8 mouse cellular contexts compared by ENCODE assay signal in the genomic region with DNA sequence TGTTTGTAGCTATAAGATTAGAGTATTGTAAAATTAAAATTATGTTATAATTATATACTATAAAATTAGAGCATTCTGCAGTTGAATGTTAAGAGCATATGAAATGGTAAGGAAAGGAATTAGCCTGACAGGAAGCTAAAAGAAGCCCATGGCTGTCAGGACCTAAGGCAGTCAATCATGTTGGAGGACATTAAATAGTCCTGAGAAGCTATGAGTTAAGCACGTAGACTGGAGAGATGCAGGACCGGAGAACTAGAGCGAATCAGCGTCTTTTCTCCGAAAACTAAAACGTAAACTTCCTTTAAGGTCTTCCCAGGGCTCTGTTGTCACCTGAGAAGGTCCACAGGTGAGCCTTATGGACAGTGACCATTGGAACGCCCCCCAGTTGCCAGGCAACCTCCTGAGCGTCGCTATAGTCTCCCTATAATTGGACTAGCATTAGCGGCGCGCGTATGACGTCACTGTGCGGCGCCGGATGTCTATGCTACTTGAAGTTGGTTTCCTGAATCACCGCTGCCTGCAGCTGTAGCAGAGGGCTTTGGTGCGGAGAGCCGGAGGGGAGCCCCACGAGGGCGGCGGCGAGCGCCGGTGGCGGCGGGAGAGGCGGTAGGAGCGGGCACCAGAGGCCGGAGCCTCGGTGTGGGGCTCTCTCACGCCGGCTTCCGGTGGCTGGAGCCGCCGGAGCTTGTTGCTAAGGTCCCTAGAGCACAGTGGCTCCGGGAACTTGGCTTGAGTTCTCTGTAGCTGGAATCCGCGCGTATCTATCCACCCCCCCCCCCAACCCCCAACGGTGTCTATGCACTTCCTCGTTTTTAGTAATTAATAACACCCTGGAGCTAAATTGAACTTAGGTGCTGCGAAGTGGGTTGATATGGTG. TPM values are rescaled to one million over a fixed set of nuclear protein-coding genes. Genes with fewer than 3 reads are reported as not detected.
A peak's percentile ranks its signal among the peaks of the same experiment; 100 is the strongest.
DNase-seq lines count a peak whose midpoint lies in the region; ATAC-seq and TF ChIP-seq lines count a peak whose summit lies in the region.

No protein-coding gene starts in this region.

- H3K9ac ChIP-seq in ES-Bruce4 (ENCODE audit: low read depth, poor library complexity, severe bottlenecking), result peak overlapping the region; percentile 84
- H3K9ac ChIP-seq in forebrain, embryonic 13.5 days, result peak overlapping the region; percentile 81
- H3K9ac ChIP-seq in liver, postnatal 0 days (replicated peaks), result peak overlapping the region; percentile 77
- H3K9ac ChIP-seq in neural tube, embryonic 14.5 days (replicated peaks; ENCODE audit: low read depth, low read length), result peak overlapping the region; percentile 53

- H3K27ac ChIP-seq in ES-Bruce4 (ENCODE audit: insufficient read depth, low read length), result no peak overlapping the region
- no peak overlapping the region; the same call in 1 of the 2 replicates for H3K27ac ChIP-seq in forebrain, embryonic 13.5 days
- H3K27ac ChIP-seq in liver, postnatal 0 days (ENCODE audit: low read depth), result peak overlapping the region; percentile 74
- no peak overlapping the region for H3K27ac ChIP-seq in neural tube, embryonic 14.5 days (ENCODE audit: low read depth, low read length)

- peak overlapping the region; percentile 63 for H3K4me3 ChIP-seq in ES-Bruce4 (ENCODE audit: low read depth, low read length)
- peak overlapping the region; percentile 94 for H3K4me3 ChIP-seq in forebrain, embryonic 13.5 days
- H3K4me3 ChIP-seq in liver, postnatal 0 days (ENCODE audit: low read depth, low read length), result peak overlapping the region; percentile 78
- peak overlapping the region; percentile 62 for H3K4me3 ChIP-seq in neural tube, embryonic 14.5 days (ENCODE audit: low read depth, low read length)

- intact Hi-C loops in heart, postnatal 10 days (cut with DNase I), result no loop called here

- TF ChIP-seq POLR2A in ES-Bruce4 (IDR thresholded peaks at IDR 0.05; ENCODE audit: insufficient read depth, low read length), result no peak

- DNase-seq in heart, postnatal 10 days, result peak; percentile 94 to 96
- DNase-seq in large intestine, adult 2 months (ENCODE audit: low read depth, low spot score), result peak; percentile 91
- DNase-seq in liver, postnatal 0 days, result peak; percentile 94
- DNase-seq in testis, postnatal 10 days (ENCODE audit: low spot score), result peak; percentile 96

- ATAC-seq in cerebellum, adult (ENCODE audit: insufficient number of reproducible peaks, low FRiP score, low TSS enrichment), result peak; percentile 99
- ATAC-seq in forebrain, embryonic 13.5 days, result peak; percentile 100
- ATAC-seq in liver, postnatal 0 days, result peak; percentile 99
- ATAC-seq in neural tube, embryonic 14.5 days (ENCODE audit: low read depth), result peak; percentile 100

- TF ChIP-seq EP300 in ES-Bruce4 (IDR thresholded peaks at IDR 0.05; ENCODE audit: insufficient read depth, low read depth, low read length), result no peak
- TF ChIP-seq EP300 in liver, postnatal 0 days (IDR thresholded peaks at IDR 0.05; ENCODE audit: low read depth), result no peak

- no peaks in the 10 kb centered on the region for H3K27me3 ChIP-seq in ES-Bruce4 (ENCODE audit: control insufficient read depth, insufficient read depth, low read length, poor library complexity, severe bottlenecking)
- H3K27me3 ChIP-seq in forebrain, embryonic 13.5 days, result 0 out of 2 replicates have a peak, but pooled peaks cover 3% of the 10 kb centered on the region
- H3K27me3 ChIP-seq in liver, postnatal 0 days (ENCODE audit: insufficient read depth, low read length), result no peaks in the 10 kb centered on the region
- no peaks in the 10 kb centered on the region for H3K27me3 ChIP-seq in neural tube, embryonic 14.5 days (ENCODE audit: control insufficient read depth, insufficient read depth, low read length)

- TF ChIP-seq CTCF in ES-Bruce4 (IDR thresholded peaks at IDR 0.05; ENCODE audit: low read depth, low read length), result no peak
- TF ChIP-seq CTCF in liver, postnatal 0 days (IDR thresholded peaks at IDR 0.05; ENCODE audit: low read depth), result no peak

- H3K36me3 ChIP-seq in ES-Bruce4 (ENCODE audit: control insufficient read depth, insufficient read depth, low read length, poor library complexity, severe bottlenecking), result peaks cover 4% of the 10 kb centered on the region
- peaks cover 18% of the 10 kb centered on the region for H3K36me3 ChIP-seq in forebrain, embryonic 13.5 days (ENCODE audit: poor library complexity, severe bottlenecking)
- H3K36me3 ChIP-seq in liver, postnatal 0 days (replicated peaks; ENCODE audit: insufficient read depth, low read length), result peaks cover 17% of the 10 kb centered on the region; the same call in 1 of the 2 replicates
- H3K36me3 ChIP-seq in neural tube, embryonic 14.5 days (ENCODE audit: control insufficient read depth, insufficient read depth, low read length), result peaks cover 7% of the 10 kb centered on the region; the same call in 1 of the 2 replicates

- peak overlapping the region; percentile 63 for H3K4me2 ChIP-seq in forebrain, embryonic 13.5 days
- H3K4me2 ChIP-seq in liver, postnatal 0 days (ENCODE audit: low read depth, low read length), result peak overlapping the region; percentile 90
- peak overlapping the region; percentile 56 for H3K4me2 ChIP-seq in neural tube, embryonic 14.5 days (ENCODE audit: low read depth, low read length)

- no peaks in the 10 kb centered on the region for H3K4me1 ChIP-seq in ES-Bruce4 (ENCODE audit: control insufficient read depth, insufficient read depth, low read length)
- H3K4me1 ChIP-seq in forebrain, embryonic 13.5 days, result peaks cover 8% of the 10 kb centered on the region
- peaks cover 5% of the 10 kb centered on the region; the same call in 1 of the 2 replicates for H3K4me1 ChIP-seq in liver, postnatal 0 days (ENCODE audit: insufficient read depth)
- H3K4me1 ChIP-seq in neural tube, embryonic 14.5 days (ENCODE audit: control insufficient read depth, insufficient read depth, low read length), result no peaks in the 10 kb centered on the region; the same call in 1 of the 2 replicates

- WGBS in forebrain, embryonic 13.5 days, result under 1% methylated on average over 44 of the region's 44 CpGs
- WGBS in large intestine, adult 2 months, result under 1% methylated on average over 44 of the region's 44 CpGs
- under 1% methylated on average over 44 of the region's 44 CpGs for WGBS in liver, postnatal 0 days (ENCODE audit: insufficient replicate concordance)
- WGBS in neural tube, embryonic 14.5 days, result under 1% methylated on average over 44 of the region's 44 CpGs

- no peaks in the 10 kb centered on the region for H3K9me3 ChIP-seq in ES-Bruce4 (replicated peaks; ENCODE audit: control insufficient read depth, insufficient read depth, low read length, poor library complexity, severe bottlenecking)
- H3K9me3 ChIP-seq in forebrain, embryonic 13.5 days (replicated peaks), result no peaks in the 10 kb centered on the region
- no peaks in the 10 kb centered on the region for H3K9me3 ChIP-seq in liver, postnatal 0 days (ENCODE audit: low read length)
- H3K9me3 ChIP-seq in neural tube, embryonic 14.5 days (ENCODE audit: control insufficient read depth, low read length), result no peaks in the 10 kb centered on the region

RNA-seq across cellular contexts. Expression of gene 5730480H06Rik, which starts 44.4 kb away (rescaled TPM):
- polyA plus RNA-seq in ES-Bruce4 (2011; ENCODE audit: insufficient read depth, insufficient read length, low read depth, missing spikeins), result 24.2 and 26.8 TPM in 2 replicates
- polyA plus RNA-seq in forebrain, embryonic 13.5 days (2015; fragmentation: Nextera tagmentation; extraction: Ambion mirVana), result 21.5 and 23.2 TPM in 2 replicates
- 10 to 100 TPM in 1 of 2 experiments, 1 to 10 TPM in 1; 9.8 to 11.2 TPM for total RNA-seq in heart, postnatal 10 days (2021)
- polyA plus RNA-seq in large intestine, adult 2 months (2012; rRNA removed), result 3.0 and 5.6 TPM in 2 replicates
- polyA plus RNA-seq in liver, postnatal 0 days (2015; fragmentation: Nextera tagmentation; extraction: Ambion mirVana), result 6.6 and 7.6 TPM in 2 replicates
- 19.3 and 21.8 TPM in 2 replicates for polyA plus RNA-seq in neural tube, embryonic 14.5 days (2014; fragmentation: Nextera tagmentation; extraction: Ambion mirVana)
